Comparison of ENCODE assay signal across 17 mouse cellular contexts in genomic region chr8:120384745-120385144, GRCm38 (mm10).
DNase-seq lines count a peak whose midpoint lies in the region; ATAC-seq and TF ChIP-seq lines count a peak whose summit lies in the region.
"Had no signal": no experiment of that assay in that cellular context is flagged by ENCODE, and none has a peak within 500 bp of the region (broad histone marks: within the 10 kb centered on the region; RNA-seq: fewer than 3 reads in every experiment).

No protein-coding gene starts in this region.

- H3K9me3 ChIP-seq in liver, embryonic 11.5 days (ENCODE audit: control insufficient read depth, low read length), result 0 out of 2 replicates have a peak, but pooled peaks cover 2% of the 10 kb centered on the region
- H3K9me3 ChIP-seq: liver, embryonic 15.5 days had no signal

- H3K4me2 ChIP-seq in liver, embryonic 11.5 days, result no peak overlapping the region
- H3K4me2 ChIP-seq: liver, embryonic 15.5 days had no signal

- no peak for TF ChIP-seq POLR2A in cerebellum, adult 2 months (IDR thresholded peaks at IDR 0.05; ENCODE audit: borderline replicate concordance, insufficient read depth, low read length)
- TF ChIP-seq POLR2A in liver, adult 2 months (IDR thresholded peaks at IDR 0.05; ENCODE audit: extremely low read depth, insufficient read depth, low read length), result no peak
- TF ChIP-seq POLR2A in bone marrow, adult 2 months (IDR thresholded peaks at IDR 0.05; ENCODE audit: borderline replicate concordance, control insufficient read depth, low read depth, low read length), result no peak

- intact Hi-C loops in heart, postnatal 14 days (cut with DNase I), result no loop called here

- DNase-seq in cerebellum, adult 2 months, result no peak
- no peak for DNase-seq in cerebellum, adult 8-10 months
- no peak for DNase-seq in liver, adult 2 months (ENCODE audit: extremely low read depth, low read depth, low spot score)
- DNase-seq in liver, embryonic 11.5 days (ENCODE audit: low spot score), result no peak
- peak; percentile 26 for DNase-seq in B cell, adult 2 months
- DNase-seq in heart, postnatal 14 days, result no peak
- DNase-seq: adrenal gland, postnatal 25 days; cerebellum, adult 11 months; embryo, embryonic 11 days; heart, adult 18-20 months; heart, postnatal 4 days; kidney, adult 11 months; right cerebral cortex, postnatal 14 days had no signal

- no peaks in the 10 kb centered on the region for H3K79me2 ChIP-seq in liver, adult 2 months (ENCODE audit: control insufficient read depth, insufficient read depth, low read length)

- no peak overlapping the region for H3K4me3 ChIP-seq in cerebellum, adult 2 months (replicated peaks; ENCODE audit: insufficient read depth, low read depth, low read length)
- H3K4me3 ChIP-seq in liver, adult 2 months (ENCODE audit: insufficient read depth, low read depth, low read length), result no peak overlapping the region
- H3K4me3 ChIP-seq in liver, embryonic 11.5 days (ENCODE audit: low read depth, low read length), result no peak overlapping the region
- no peak overlapping the region for H3K4me3 ChIP-seq in bone marrow, adult 2 months (replicated peaks; ENCODE audit: control insufficient read depth, low read depth, low read length)
- H3K4me3 ChIP-seq: liver, embryonic 15.5 days; megakaryocyte, embryonic 14.5 days had no signal

- H3K27me3 ChIP-seq in cerebellum, adult 2 months (ENCODE audit: control insufficient read depth, insufficient read depth, low read length), result no peaks in the 10 kb centered on the region
- H3K27me3 ChIP-seq in liver, adult 2 months (ENCODE audit: control insufficient read depth, insufficient read depth, low read length), result no peaks in the 10 kb centered on the region
- no peaks in the 10 kb centered on the region for H3K27me3 ChIP-seq in liver, embryonic 11.5 days (replicated peaks; ENCODE audit: control insufficient read depth, insufficient read depth, low read length)
- H3K27me3 ChIP-seq: megakaryocyte, embryonic 14.5 days had no signal

- H3K36me3 ChIP-seq in liver, adult 2 months (ENCODE audit: control insufficient read depth, insufficient read depth, low read length), result no peaks in the 10 kb centered on the region
- H3K36me3 ChIP-seq in liver, embryonic 11.5 days (ENCODE audit: control insufficient read depth, insufficient read depth, low read length), result no peaks in the 10 kb centered on the region
- H3K36me3 ChIP-seq: liver, embryonic 15.5 days had no signal

- H3K4me1 ChIP-seq in cerebellum, adult 2 months (ENCODE audit: control insufficient read depth, insufficient read depth, low read length), result peaks cover 26% of the 10 kb centered on the region
- no peaks in the 10 kb centered on the region; the same call in 1 of the 2 replicates for H3K4me1 ChIP-seq in liver, adult 2 months (ENCODE audit: control insufficient read depth, insufficient read depth, low read length)
- H3K4me1 ChIP-seq in liver, embryonic 11.5 days (replicated peaks; ENCODE audit: control insufficient read depth, insufficient read depth, low read length), result peaks cover 5% of the 10 kb centered on the region
- no peaks in the 10 kb centered on the region; the same call in none of the 2 replicates for H3K4me1 ChIP-seq in bone marrow, adult 2 months (ENCODE audit: control insufficient read depth, insufficient read depth, low read length)

- ATAC-seq in liver, embryonic 11.5 days (replicated peaks; ENCODE audit: low FRiP score), result no peak
- ATAC-seq in granulocyte monocyte progenitor cell, adult 5-6 weeks (replicated peaks; ENCODE audit: poor library complexity, severe bottlenecking), result no peak

- H3K27ac ChIP-seq in cerebellum, adult 2 months (ENCODE audit: insufficient read depth, low read length), result no peak overlapping the region
- H3K27ac ChIP-seq in liver, adult 2 months (replicated peaks; ENCODE audit: insufficient read depth, low read depth, low read length), result no peak overlapping the region
- no peak overlapping the region for H3K27ac ChIP-seq in liver, embryonic 11.5 days (ENCODE audit: low read depth, low read length)
- H3K27ac ChIP-seq in bone marrow, adult 2 months (ENCODE audit: control insufficient read depth, insufficient read depth, low read depth, low read length, poor library complexity), result no peak overlapping the region
- H3K27ac ChIP-seq: liver, embryonic 15.5 days had no signal

- no peak overlapping the region for H3K9ac ChIP-seq in liver, adult 2 months (ENCODE audit: low read depth, low read length)
- H3K9ac ChIP-seq in liver, embryonic 11.5 days (ENCODE audit: low read depth, low read length), result no peak overlapping the region
- H3K9ac ChIP-seq: liver, embryonic 15.5 days had no signal

- 0 out of 2 replicates have a peak, but pooled peaks have one; percentile 30 for TF ChIP-seq CTCF in cerebellum, adult 2 months (IDR thresholded peaks at IDR 0.05; ENCODE audit: borderline replicate concordance, insufficient read depth, low read depth, low read length)
- TF ChIP-seq CTCF in liver, adult 2 months (IDR thresholded peaks at IDR 0.05; ENCODE audit: low read depth, low read length), result peak; percentile 57
- TF ChIP-seq CTCF in bone marrow, adult 2 months (IDR thresholded peaks at IDR 0.05; ENCODE audit: control insufficient read depth, insufficient read depth, low read length), result peak; percentile 47

Comparison
In these comparisons a context has a peak if more than half of its experiments do, and no peak if none do; other contexts are left out.
1. DNase-seq: peak in B cell, adult 2 months (2 of 2); none in cerebellum, adult 2 months (0 of 2), cerebellum, adult 8-10 months (single experiment), liver, adult 2 months (single experiment), liver, embryonic 11.5 days (single experiment) and heart, postnatal 14 days (0 of 2).
2. Peak in every context shown above with its lines, with median percentiles within 50 percentile points of each other: CTCF ChIP-seq.